In genomic region chr1:158463975-158464374, GRCm38 (mm10) we compare ENCODE assay signal across 13 mouse cellular contexts.
A peak's percentile ranks its signal among the peaks of the same experiment; 100 is the strongest.
DNase-seq lines count a peak whose midpoint lies in the region; ATAC-seq lines count a peak whose summit lies in the region.
"Had no signal": no experiment of that assay in that cellular context is flagged by ENCODE, and none has a peak within 500 bp of the region (broad histone marks: within the 10 kb centered on the region; RNA-seq: fewer than 3 reads in every experiment).

No protein-coding gene starts in this region.

- H3K9ac ChIP-seq in heart, embryonic 11.5 days (ENCODE audit: low read depth, low read length), result no peak overlapping the region
- no peak overlapping the region for H3K9ac ChIP-seq in midbrain, embryonic 16.5 days (ENCODE audit: low read depth, low read length)
- H3K9ac ChIP-seq: midbrain, embryonic 12.5 days had no signal

- no peak for ATAC-seq in heart, embryonic 11.5 days (replicated peaks; ENCODE audit: insufficient number of reproducible peaks, low FRiP score, low TSS enrichment)
- peak; percentile 68; the same call in 1 of the 2 replicates for ATAC-seq in midbrain, embryonic 16.5 days

- no peak overlapping the region for H3K4me3 ChIP-seq in heart, embryonic 11.5 days (ENCODE audit: low read depth, low read length)
- H3K4me3 ChIP-seq in midbrain, embryonic 16.5 days (ENCODE audit: low read depth, low read length), result no peak overlapping the region
- H3K4me3 ChIP-seq in midbrain, embryonic 10.5 days, result no peak overlapping the region
- H3K4me3 ChIP-seq: erythroblast, embryonic 14.5 days; midbrain, embryonic 12.5 days had no signal

- peak; percentile 0 to 3 for DNase-seq in heart, postnatal 10 days
- DNase-seq in midbrain, embryonic 10.5 days (ENCODE audit: low spot score), result no peak
- DNase-seq in embryo, embryonic 9.5 days (ENCODE audit: extremely low spot score), result peak; percentile 10
- DNase-seq in retina, postnatal 1 day, result peak; percentile 74
- DNase-seq in liver, result no peak
- DNase-seq in right cerebral cortex, adult 18-20 months, result no peak
- DNase-seq: cerebellum, adult 9-10 months; lung, adult 18-20 months; spleen, adult 18-20 months had no signal

- 69% methylated on average over 6 of the region's 6 CpGs for WGBS in heart, embryonic 11.5 days (ENCODE audit: insufficient replicate concordance)
- 67% methylated on average over 6 of the region's 6 CpGs for WGBS in midbrain, embryonic 16.5 days
- 79% methylated on average over 6 of the region's 6 CpGs for WGBS in midbrain, embryonic 10.5 days

- H3K4me1 ChIP-seq in heart, embryonic 11.5 days (ENCODE audit: control insufficient read depth, insufficient read depth, low read length), result no peaks in the 10 kb centered on the region
- peaks cover 13% of the 10 kb centered on the region for H3K4me1 ChIP-seq in midbrain, embryonic 16.5 days (ENCODE audit: control insufficient read depth, insufficient read depth, low read length)
- H3K4me1 ChIP-seq in midbrain, embryonic 10.5 days, result no peaks in the 10 kb centered on the region
- H3K4me1 ChIP-seq: midbrain, embryonic 12.5 days had no signal

- H3K27ac ChIP-seq in heart, embryonic 11.5 days (ENCODE audit: low read depth, low read length), result no peak overlapping the region
- 0 out of 2 replicates have a peak overlapping the region, but pooled peaks have one; percentile 3 for H3K27ac ChIP-seq in midbrain, embryonic 16.5 days (ENCODE audit: low read length)
- H3K27ac ChIP-seq in midbrain, embryonic 10.5 days (replicated peaks), result no peak overlapping the region
- H3K27ac ChIP-seq: midbrain, embryonic 12.5 days had no signal

- intact Hi-C loops in heart, postnatal 10 days (cut with DNase I), result no loop called here

- no peaks in the 10 kb centered on the region for H3K36me3 ChIP-seq in heart, embryonic 11.5 days (ENCODE audit: control insufficient read depth, insufficient read depth, low read length)
- no peaks in the 10 kb centered on the region for H3K36me3 ChIP-seq in midbrain, embryonic 16.5 days (ENCODE audit: control insufficient read depth, insufficient read depth, low read length)
- H3K36me3 ChIP-seq in midbrain, embryonic 10.5 days, result no peaks in the 10 kb centered on the region
- H3K36me3 ChIP-seq: midbrain, embryonic 12.5 days had no signal

- H3K4me2 ChIP-seq in heart, embryonic 11.5 days, result no peak overlapping the region
- H3K4me2 ChIP-seq in midbrain, embryonic 16.5 days (ENCODE audit: low read length), result no peak overlapping the region
- H3K4me2 ChIP-seq: midbrain, embryonic 12.5 days had no signal

- H3K27me3 ChIP-seq in heart, embryonic 11.5 days (ENCODE audit: control insufficient read depth, insufficient read depth, low read length), result no peaks in the 10 kb centered on the region
- no peaks in the 10 kb centered on the region for H3K27me3 ChIP-seq in midbrain, embryonic 16.5 days (ENCODE audit: control insufficient read depth, insufficient read depth, low read depth, low read length)
- H3K27me3 ChIP-seq in midbrain, embryonic 10.5 days (ENCODE audit: low read depth, poor library complexity, severe bottlenecking), result no peaks in the 10 kb centered on the region
- H3K27me3 ChIP-seq: midbrain, embryonic 12.5 days had no signal

- H3K9me3 ChIP-seq in heart, embryonic 11.5 days (replicated peaks; ENCODE audit: control insufficient read depth, low read length), result no peaks in the 10 kb centered on the region
- H3K9me3 ChIP-seq in midbrain, embryonic 16.5 days (replicated peaks; ENCODE audit: control insufficient read depth, low read length, poor library complexity, severe bottlenecking), result no peaks in the 10 kb centered on the region
- H3K9me3 ChIP-seq in midbrain, embryonic 10.5 days (replicated peaks), result no peaks in the 10 kb centered on the region
- H3K9me3 ChIP-seq: midbrain, embryonic 12.5 days had no signal

Comparison
In these comparisons a context has a peak if more than half of its experiments do, and no peak if none do; other contexts are left out.
1. DNase-seq: peak in heart, postnatal 10 days (2 of 2), embryo, embryonic 9.5 days (single experiment) and retina, postnatal 1 day (single experiment); none in midbrain, embryonic 10.5 days (single experiment), liver (single experiment) and right cerebral cortex, adult 18-20 months (single experiment).